Mouse (Mus musculus) ES-E14 (cell line): ENCODE measurements around the gene Insm2. TPM values are rescaled to one million over a fixed set of nuclear protein-coding genes. Genes with fewer than 3 reads are reported as not detected.

Experiments
- DNase-seq: peaks from one replicate; pipeline ENCODE4 v3.0.0-alpha.2; 2013; ENCODE audit warnings: low read depth, low spot score
- H3K27ac ChIP-seq: 2 replicates; pipeline ENCODE4 v1.5.1; 2012; ENCODE audit warnings: low read depth, mild to moderate bottlenecking, low read length, moderate library complexity, mixed read lengths; ENCODE audit not compliant: poor library complexity, insufficient read depth, severe bottlenecking
- H3K36me3 ChIP-seq: 2 replicates; pipeline ENCODE4 v1.6.1; 2012; ENCODE audit warnings: mild to moderate bottlenecking, low read length, moderate library complexity, mixed read lengths; ENCODE audit not compliant: control insufficient read depth, poor library complexity, insufficient read depth, severe bottlenecking
- H3K4me1 ChIP-seq, 2 experiments: fragments of 150-350 bp in 1 of 2; sonication (generic) in 1 of 2; 2 replicates each; pipeline ENCODE4 v1.6.1; 2012; ENCODE audit warnings: low read length in 2 of 2, mild to moderate bottlenecking in 1 of 2, mixed read lengths in 1 of 2; ENCODE audit not compliant: control insufficient read depth in 2 of 2, insufficient read depth in 2 of 2, poor library complexity in 1 of 2
- H3K4me3 ChIP-seq, 2 experiments: fragments of 150-350 bp in 1 of 2; sonication (generic) in 1 of 2; 2 replicates each; pipeline ENCODE4 v1.5.1; 2012; ENCODE audit warnings: low read length in 2 of 2, low read depth in 1 of 2, mild to moderate bottlenecking in 1 of 2, mixed read lengths in 1 of 2; ENCODE audit not compliant: insufficient read depth in 1 of 2, poor library complexity in 1 of 2, severe bottlenecking in 1 of 2
- H3K9ac ChIP-seq: 2 replicates; pipeline ENCODE4 v1.6.1; 2012; ENCODE audit warnings: low read depth, mild to moderate bottlenecking, low read length, mixed read lengths; ENCODE audit not compliant: poor library complexity, insufficient read depth, severe bottlenecking
- H3K9me3 ChIP-seq: fragments of 150-350 bp; sonication (generic); 2 replicates; pipeline ENCODE4 v1.6.1; 2012; ENCODE audit warnings: low read depth, mild to moderate bottlenecking, low read length; ENCODE audit not compliant: control insufficient read depth, insufficient read depth
- CHD2 ChIP-seq: IDR thresholded peaks from 2 replicates; pipeline ENCODE4 v1.6.1; 2014; ENCODE audit warnings: mild to moderate bottlenecking, low read depth, low read length, inconsistent platforms
- HCFC1 ChIP-seq: IDR thresholded peaks from 2 replicates; pipeline ENCODE4 v1.6.1; 2012; ENCODE audit warnings: low read length, inconsistent platforms, borderline replicate concordance; ENCODE audit not compliant: insufficient read depth
- MAFK ChIP-seq: IDR thresholded peaks from 2 replicates; pipeline ENCODE4 v1.6.1; 2014; ENCODE audit warnings: mild to moderate bottlenecking, low read depth, low read length, inconsistent platforms; ENCODE audit not compliant: insufficient read depth
- ZC3H11A ChIP-seq: IDR thresholded peaks from 2 replicates; pipeline ENCODE4 v1.6.1; 2012; ENCODE audit warnings: low read depth, mild to moderate bottlenecking, inconsistent platforms, low read length, borderline replicate concordance
- ZNF384 ChIP-seq: IDR thresholded peaks from 2 replicates; pipeline ENCODE4 v1.6.1; 2012; ENCODE audit warnings: low read depth, low read length, inconsistent platforms
- in situ Hi-C, 2 experiments: fragments of 600-800 bp; cut with MboI; formaldehyde crosslinking; loops; one replicate each; pipeline ENCODE4 v1.15.1; 2025; ENCODE audit warnings: low sequenced_read_pairs in 2 of 2, inconsistent platforms in 1 of 2; ENCODE audit not compliant: unreplicated experiment in 2 of 2
- total RNA-seq: library from RNA; depleted of rRNA; stranded (reverse); fragments of 300-350 nt; gene quantifications from 2 replicates; pipeline ENCODE4 v1.2.3, GENCODE M21; 2012; rRNA removed

The Insm2 gene
- total RNA-seq, 1 experiment: not detected

GRCm38 (mm10) chr12:55626711-55627110, 27.5 kb downstream of the Insm2 start:
- in situ Hi-C loops: no loop called here
- TF ChIP-seq HCFC1 (no peak), ZNF384 (no peak), ZC3H11A (peak; percentile 54; the same call in 1 of the 2 replicates), MAFK (no peak), CHD2 (no peak)
- H3K27ac ChIP-seq: no peak overlapping the region
- H3K36me3 ChIP-seq: no peaks in the 10 kb centered on the region
- no peak overlapping the region for H3K4me3 ChIP-seq
- H3K9ac ChIP-seq: no peak overlapping the region
- no peaks in the 10 kb centered on the region for H3K9me3 ChIP-seq
- DNase-seq: peak; percentile 47
- no peaks in the 10 kb centered on the region for H3K4me1 ChIP-seq

- no peak overlapping the region for H3K9ac ChIP-seq
- no peaks in the 10 kb centered on the region for H3K9me3 ChIP-seq
- DNase-seq: no peak
- in situ Hi-C loops: no loop called here
- no peak for TF ChIP-seq CHD2
- no peak for TF ChIP-seq ZC3H11A
- no peak for TF ChIP-seq ZNF384
- TF ChIP-seq MAFK: no peak
- no peak for TF ChIP-seq HCFC1
- no peaks in the 10 kb centered on the region for H3K36me3 ChIP-seq
- no peak overlapping the region for H3K4me3 ChIP-seq
- no peak overlapping the region for H3K27ac ChIP-seq
- no peaks in the 10 kb centered on the region for H3K4me1 ChIP-seq
These were observed 48.8 kb downstream of the Insm2 start for GRCm38 (mm10) chr12:55648011-55648525.

Other genes starting within 250 kb of the Insm2 start
- gene Psma6, start 215.2 kb upstream of the Insm2 start, total RNA-seq: 148 and 215 TPM in 2 replicates
- 30.6 and 34.7 TPM in 2 replicates for gene Nfkbia, start 106.8 kb upstream of the Insm2 start, total RNA-seq
- gene Aldoart2, start 34.2 kb upstream of the Insm2 start, total RNA-seq: 0.13 and 0.21 TPM in 2 replicates
- gene Ralgapa1, start 221.7 kb downstream of the Insm2 start, total RNA-seq: 8.9 and 11.6 TPM in 2 replicates
- gene Brms1l, start 236.9 kb downstream of the Insm2 start, total RNA-seq: 15.2 and 23.5 TPM in 2 replicates